Mouse (Mus musculus) embryo, embryonic 11 days (tissue): ENCODE data around the gene Hes5.

Experiments
- DNase-seq: peaks from one replicate; pipeline ENCODE4 v3.0.0-alpha.2; 2015

Gene Hes5

DNA sequence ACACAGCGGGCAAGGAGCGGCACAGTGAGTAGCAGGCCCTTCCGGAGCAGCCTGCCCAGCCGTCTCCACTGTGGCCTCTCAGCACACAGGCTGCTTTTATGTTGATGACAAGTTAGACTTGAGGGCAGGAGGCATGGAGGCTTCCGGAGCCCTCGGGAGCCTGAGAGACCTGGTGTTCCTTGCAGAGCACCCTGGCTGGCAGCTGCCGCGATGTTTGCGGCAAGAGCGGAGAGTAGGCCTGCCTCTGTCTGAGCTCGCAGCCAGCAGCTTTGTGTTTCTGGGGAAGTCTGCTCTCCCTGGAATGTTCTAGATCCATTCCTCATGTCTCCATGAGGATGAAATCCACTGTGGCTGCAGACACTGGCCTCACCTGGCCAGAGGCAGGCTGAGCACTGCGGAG, 11.8 kb downstream of the Hes5 start:
- DNase-seq = no peak

DNA sequence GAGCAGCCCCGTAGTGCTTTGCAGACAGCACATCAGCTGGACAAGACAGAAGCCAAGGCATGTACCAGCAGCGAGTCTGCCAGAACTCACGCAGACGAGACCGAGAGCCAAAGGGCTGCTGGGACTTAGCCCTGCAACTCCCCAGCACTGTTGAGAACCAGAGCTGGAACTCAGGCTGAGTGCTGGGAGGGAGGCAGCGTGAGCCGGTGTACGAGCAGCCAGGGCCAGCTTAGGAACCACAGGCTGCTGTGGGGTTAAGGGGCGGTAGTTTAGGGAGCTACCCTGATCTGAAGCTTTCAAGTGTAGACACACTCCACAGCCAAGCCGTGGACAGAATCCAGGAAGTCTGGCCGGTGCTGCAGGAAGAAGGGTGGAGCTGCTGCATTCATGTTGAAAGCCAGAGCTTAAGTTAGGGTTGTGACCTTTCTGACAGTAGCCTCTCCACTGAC, 13.5 kb downstream of the Hes5 start:
- no peak for DNase-seq

DNA sequence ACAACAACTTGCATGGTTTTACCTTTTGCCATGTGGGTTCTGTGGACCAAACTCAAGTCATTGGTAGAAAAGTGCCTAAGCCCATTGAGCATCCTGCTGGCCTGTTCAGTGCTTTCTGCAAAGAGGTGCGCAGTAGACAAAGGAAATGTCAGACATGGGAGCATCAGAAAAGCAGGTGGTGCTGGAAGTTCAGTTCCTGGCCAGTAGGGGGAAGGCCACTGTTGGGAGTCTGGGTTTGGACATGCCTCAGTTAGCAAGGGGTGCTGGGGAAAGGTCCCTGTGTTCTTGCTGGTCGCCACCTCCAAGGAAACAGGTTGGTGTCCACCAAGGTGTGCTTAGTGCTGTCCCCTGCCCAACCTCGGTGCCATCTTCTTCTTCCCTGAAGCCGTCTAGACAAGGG, 19.4 kb downstream of the Hes5 start:
- no peak for DNase-seq

DNA sequence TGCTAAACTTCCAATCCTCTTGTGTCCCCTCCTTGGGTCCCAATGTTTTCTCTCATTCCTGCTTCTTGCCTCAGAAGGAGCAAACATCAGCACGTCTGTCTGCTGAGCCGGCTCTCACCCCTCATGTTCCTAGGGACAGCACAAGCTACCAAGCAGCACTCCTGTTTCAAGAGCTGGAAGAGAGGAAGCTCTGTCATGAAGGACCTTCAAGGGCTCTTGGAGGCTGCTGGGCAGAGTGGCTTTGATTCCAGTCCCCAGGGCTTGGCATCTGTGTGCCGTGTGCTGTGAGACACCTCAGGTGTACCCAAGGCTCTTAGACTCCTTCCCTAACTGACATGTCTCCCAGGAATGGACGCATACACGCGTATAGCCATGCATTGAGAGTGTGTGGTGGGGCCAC, 20.4 kb downstream of the Hes5 start:
- DNase-seq = no peak

DNA sequence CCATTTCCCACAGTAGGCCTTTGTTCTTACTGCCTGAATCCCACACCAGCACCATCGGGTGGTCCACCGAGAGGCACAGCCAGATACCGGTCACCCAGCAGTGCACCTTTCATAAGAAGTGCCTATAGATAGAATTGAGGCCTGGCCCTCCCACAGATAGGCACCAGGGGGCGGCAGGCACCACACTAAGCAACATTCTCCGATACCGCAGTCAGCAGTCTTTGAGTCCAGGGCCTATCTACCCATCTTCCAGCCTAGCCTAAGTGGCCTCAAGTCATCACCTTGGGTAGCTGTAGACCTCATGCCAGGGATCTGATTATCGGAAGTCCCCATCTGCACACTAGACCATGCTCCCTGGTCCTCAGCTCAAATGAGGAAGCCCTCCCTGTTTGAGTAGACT, 20.8 kb downstream of the Hes5 start:
- DNase-seq = peak; percentile 74

DNA sequence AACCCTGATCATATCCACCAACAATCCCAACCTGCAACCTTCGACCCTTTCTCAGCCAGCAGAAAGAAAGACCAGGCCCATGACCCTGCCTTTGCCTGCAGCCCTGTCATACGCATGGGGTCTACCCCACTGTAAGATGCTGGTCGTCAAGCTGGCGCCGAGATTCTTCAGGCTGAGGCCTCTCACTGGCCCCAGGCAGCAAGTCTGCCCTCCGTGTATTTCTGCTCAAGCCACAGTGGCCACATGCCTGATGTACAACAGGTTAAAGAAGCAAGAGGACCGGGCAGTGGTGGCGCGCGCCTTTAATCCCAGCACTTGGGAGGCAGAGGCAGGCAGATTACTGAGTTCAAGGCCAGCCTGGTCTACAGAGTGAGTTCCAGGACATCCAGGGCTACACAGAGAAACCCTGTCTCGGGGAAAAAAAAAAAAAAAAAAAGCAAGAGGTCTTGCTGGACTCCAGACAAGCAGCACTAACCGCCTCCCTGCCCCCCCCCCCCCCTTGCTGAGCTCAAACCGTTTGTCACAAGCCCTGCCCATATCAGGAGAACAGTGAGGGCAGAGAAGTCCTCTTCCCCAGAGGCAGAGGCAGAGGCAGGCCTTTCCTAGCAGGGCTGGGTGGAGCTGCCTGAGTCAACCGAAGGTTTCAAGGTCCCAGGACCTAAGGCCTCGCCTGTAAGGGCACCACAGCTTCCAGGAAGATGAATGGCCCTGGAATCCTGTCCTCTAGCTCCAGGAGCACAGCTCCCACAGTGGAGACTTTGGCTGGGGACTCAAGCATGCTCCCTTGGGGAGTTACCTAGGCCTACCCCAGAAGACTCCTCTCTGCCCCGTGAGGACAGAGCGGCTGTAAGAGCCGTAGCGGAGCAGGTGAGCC, 21.8 kb downstream of the Hes5 start:
- no peak for DNase-seq

DNA sequence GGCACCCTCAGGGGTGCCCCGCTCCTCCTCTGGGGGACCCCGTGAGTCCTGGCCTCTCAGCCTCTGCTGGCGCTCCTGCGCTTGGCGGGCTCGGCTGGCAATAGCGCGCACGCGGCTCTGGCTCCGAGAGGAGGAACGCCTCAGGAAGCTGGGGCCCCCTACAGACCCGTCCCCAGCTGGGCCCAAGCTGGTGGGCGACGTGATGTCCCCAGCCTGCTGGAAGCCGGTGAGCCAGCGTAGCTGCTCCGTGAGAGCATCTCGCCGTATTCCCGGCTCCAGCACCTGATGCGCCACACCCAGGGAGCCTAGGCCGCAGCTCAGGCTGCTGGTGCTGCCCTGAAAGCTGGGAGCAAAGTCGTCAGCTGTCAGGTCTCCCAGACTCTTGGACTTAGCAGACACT, 23.0 kb downstream of the Hes5 start:
- peak; percentile 40 for DNase-seq

DNA sequence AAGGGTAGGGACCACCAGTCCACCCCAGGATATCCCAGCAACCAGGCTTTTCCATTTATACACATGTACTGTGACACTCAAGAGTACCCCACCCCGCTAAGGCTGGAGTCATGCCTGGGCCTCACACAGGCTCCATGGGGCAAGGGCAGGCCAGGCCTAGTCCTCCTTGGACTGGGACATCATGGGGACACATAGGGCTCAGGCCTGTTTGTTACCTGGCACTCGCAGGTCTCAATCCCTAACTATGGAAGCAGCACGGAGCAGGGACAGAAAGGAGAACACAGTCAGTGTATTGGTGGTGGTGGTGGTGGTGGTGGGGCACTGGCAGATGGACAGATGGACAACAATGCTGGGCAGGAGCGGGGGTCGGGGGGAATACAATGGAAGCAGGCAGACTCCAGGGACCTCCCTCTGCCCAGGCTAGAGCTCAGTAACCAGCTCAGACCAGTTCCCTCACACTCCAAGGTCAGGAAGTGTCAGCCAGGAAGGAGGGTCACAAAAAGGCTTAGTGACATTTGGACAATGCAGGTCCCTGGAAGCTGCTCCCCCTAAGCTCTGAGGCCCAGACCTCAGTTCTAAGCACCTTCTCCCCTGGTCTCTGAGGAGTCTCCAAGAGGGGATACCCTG, 24.5 kb downstream of the Hes5 start:
- DNase-seq = no peak

DNA sequence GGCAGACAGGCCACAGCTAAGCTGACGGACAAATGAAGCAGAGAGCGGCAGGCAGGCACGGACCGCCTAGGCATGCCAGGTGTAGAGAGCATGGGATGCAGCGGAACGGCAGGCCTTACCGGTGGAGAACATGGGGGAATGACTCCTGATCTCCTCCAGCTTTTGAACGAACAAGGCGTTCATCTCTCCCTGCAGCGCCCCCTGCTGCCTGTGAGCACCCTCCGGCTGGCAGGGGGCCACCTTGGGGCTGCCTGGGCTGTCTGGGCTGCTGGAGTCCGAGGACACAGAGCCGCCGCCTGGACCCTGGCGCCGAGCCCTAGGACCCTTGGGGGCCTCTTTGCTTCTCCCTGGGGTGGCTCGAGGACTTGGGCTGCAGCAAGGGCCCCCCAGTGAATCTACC, 25.4 kb downstream of the Hes5 start:
- DNase-seq = peak; percentile 88

DNA sequence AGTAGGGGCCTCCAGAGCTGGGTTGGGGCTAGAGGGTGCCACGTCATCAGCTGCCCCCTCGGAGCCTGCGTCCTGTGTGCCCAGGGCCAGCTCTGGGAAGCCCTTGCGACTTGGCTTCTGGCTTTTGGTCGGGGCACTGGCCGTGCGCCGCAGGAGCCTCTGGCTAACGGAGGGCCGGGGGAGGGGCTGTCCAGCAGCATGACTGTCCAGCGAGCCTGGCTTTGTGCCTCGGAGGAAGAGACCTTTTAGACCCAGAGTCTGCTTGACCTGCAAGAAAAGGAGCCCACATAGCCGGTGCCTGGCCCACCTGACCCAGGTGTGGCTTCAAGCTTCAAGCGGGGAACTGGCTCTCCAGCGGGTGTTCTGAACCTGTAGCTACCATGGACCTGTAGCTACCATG, 26.0 kb downstream of the Hes5 start:
- no peak for DNase-seq

DNA sequence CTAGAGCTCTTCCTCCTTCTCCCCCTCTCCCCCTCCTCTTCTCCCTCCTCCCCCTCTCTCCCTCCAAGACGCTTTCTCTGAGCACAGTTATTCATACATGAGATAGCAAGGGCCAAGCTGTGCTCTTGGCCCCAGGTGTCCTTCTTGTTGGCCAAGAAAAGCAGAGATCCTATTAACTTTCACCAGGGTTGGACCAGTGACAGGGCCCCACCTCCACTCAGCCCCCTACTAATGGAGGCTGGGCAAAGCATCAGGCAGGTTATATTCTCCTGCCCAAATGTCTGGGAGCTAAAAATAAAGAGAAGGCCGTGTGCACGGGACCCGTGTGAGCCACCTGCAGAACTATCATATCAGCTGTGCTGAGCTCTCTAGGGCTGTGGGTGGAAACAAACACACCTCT, 34.2 kb downstream of the Hes5 start:
- no peak for DNase-seq

DNA sequence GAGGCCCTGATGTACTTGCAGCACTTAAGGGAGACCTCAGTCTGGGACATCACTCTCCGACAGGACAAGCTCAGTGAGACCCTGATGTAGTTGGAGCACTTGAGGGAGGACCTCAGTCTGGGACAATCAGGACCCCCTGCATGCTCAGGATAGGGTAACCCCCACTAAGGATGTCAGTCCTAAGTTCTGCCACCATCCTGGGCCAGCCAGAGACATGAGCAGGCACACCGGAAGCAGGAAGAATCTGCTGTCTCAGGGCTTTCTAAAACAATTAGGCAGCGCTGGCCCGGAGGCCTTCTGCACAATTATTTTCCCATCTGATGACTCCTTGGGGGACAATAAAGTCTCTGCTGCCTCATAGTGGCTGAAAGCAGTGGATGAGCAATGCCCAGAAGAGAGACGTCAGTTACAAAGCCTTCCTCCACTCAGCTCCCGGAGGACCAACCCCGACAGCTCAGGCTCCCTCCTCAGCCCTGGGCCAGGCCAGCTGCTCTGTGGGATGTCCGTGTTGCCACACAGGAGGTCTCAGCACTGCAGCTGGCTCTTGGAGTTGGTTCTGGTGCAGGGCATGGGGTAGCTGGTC, 35.9 kb downstream of the Hes5 start:
- peak; percentile 57 for DNase-seq

DNA sequence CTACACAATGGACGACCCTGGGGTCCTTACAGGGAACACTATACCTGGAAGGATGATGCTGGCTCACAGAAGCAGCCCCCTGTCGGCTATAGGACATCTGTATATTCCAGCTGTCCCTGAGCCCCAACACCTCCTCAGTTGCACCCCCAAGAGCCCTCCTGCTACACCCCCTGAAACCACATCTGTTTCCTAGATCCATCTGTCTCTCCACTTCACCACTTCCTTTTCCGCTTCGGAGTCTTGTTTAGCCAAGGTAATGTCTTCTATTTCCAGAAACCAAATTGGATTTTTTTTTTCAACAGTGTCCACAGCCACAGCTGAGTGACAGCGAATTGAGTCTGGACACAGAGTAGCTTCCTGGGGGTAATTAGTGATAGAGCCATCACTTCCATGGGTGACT, 38.7 kb downstream of the Hes5 start:
- no peak for DNase-seq

DNA sequence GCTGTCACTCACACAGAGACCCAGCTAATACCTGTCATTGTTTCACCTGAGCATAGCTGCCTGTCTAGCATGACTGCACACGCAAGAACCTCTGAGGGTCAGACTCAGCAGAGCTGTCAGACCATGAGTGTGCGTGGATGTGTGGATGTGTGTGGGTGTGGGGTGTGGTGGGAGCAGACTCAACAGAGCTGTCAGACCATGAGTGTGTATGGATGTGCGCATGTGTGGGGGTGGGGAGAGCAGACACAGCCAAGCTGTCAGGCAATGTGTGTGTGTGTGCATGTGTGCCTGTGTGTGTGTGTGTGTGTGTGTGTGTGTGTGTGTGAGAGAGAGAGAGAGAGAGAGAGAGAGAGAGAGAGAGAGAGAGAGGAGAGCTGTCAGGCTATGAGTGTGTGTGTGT, 44.6 kb downstream of the Hes5 start:
- DNase-seq = no peak

DNA sequence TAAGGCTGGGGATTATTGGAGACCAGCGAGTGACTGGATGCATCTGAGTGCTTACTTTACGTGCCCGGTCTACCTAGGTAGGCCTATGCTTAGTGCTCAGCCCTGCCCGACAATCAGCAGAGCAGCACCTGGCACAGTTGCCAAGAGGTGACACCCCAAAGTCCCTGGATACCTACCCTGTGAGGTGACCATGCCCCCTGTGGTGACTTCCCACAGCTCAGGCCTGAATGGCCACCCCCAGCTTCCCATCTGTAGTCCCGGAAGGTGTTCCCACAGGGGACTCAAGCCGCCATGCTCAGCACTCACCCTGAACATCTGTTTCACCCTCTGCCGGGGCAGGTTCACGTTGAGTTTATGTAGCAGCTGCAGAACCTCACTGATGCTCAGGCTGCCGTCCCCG, 45.6 kb downstream of the Hes5 start:
- DNase-seq = no peak

DNA sequence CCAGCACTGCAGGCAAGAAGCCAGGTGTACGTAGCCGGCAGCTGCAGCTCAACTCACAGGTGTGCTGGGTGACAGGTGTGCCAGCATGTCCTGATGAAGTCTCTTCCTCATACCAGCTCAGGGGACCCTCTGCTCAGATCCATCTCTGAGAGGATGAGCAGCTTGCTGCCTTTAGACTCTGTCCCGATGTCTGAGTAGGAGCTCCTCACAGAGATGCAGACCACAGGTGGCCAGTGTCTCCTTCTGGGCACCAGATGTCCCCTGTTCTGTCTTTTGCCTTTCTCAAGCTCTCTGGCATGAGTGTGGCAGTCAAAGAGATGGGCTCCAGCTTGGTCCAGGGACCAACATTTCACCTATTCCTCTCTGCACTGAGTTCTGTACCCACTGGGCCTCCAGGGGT, 46.9 kb downstream of the Hes5 start:
- DNase-seq = no peak

DNA sequence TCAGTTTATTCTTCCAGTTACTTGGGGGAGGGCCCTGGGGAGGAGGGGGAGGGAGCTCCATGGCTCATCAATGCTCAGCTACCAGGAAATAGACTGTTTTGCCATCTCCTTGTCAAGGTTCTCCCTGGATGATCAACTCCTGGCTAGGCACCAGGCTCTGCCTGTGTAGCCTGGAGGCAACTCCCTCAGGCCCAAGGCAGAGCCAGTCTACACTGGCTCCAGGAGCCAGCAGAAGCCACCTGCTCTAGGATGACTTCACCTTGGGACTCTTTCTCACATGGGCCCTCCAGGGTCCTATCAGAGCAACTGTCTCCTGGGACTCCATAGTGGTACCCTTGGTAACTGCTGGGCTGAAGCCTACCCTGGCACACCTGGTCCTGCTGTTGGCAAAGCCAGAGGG, 47.4 kb downstream of the Hes5 start:
- DNase-seq = no peak

DNA sequence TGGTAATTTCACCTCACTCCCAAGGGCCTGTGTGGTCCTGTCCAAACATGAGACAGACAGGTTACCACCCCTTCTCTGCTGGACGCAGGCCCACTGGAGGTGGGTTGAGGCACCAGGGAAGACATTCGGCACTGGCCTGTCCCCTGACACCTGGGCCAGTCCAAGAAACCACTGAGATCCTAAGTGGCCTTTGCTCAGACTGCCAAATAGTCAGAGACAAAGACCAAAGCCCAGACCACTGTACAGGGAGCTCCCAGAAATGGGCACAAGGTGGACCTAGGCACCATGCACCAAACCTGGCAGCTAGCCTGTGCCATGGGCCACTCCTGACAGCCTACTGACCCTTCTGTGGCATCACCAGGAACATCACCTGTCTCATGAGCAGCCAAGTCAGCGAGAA, 48.5 kb downstream of the Hes5 start:
- DNase-seq = no peak

DNA sequence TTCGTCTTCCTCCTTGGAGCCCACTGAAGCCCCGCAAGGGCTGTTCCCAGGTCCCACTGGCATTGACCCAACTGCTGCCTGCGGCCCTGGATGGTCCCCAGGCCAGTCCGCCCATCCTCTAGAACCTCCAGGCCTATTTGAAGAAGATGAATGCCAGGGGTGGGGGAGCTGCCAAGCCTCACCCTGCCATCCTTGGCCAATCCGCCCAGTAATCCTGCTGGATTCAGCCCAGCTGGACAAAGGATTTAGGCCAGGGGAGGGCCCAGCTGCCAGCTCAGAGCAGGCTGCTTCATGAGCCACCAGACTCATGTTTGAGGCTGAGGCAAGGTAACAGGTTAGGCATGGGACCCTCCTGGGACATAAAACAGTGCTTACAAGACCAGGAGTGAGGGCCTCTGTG, 50.1 kb downstream of the Hes5 start:
- no peak for DNase-seq

DNA sequence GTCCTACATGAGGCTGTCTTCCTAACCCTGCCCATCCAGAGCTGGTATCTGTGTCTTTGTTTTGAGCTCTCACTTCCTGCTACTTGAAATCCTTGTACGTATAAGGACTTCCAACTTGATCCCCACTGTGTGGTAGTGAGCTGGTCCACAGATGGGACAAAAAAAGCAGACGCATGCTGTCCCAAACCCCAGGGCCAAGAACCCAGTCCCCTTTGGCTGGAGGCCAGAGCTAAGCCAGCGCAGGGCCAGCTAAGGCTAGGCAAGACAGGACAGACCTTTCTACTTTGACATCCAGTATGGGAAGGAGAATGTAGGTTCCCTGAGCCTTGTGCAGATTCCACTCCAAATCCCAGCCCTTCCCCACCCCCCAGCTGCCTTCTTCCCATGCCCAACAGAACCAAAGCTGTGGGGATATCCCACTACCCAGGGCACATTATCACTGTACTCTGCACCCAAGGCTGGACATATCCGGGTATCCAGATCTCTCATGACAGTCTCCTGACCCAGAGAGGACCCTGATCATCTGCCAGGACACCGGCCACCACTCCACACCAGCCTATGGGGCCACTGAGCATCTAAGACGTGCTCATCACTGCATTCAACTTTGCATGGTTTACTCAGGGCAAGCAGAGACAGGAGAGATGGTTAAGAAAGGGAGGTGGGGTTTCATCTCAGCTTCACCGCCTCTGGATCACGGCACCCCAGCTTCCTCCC, 50.7 kb downstream of the Hes5 start:
- no peak for DNase-seq
